Mouse (Mus musculus) MEL-GATA-1-ER (cell line): Measurements from ENCODE around the gene Hoxa2.
A peak's percentile ranks its signal among the peaks of the same experiment; 100 is the strongest.

Source experiments
- DNase-seq: peaks from one replicate; pipeline ENCODE4 v3.0.0-alpha.2; 2012; ENCODE audit warnings: low read depth; ENCODE audit errors: extremely low read depth

Gene Hoxa2

DNA sequence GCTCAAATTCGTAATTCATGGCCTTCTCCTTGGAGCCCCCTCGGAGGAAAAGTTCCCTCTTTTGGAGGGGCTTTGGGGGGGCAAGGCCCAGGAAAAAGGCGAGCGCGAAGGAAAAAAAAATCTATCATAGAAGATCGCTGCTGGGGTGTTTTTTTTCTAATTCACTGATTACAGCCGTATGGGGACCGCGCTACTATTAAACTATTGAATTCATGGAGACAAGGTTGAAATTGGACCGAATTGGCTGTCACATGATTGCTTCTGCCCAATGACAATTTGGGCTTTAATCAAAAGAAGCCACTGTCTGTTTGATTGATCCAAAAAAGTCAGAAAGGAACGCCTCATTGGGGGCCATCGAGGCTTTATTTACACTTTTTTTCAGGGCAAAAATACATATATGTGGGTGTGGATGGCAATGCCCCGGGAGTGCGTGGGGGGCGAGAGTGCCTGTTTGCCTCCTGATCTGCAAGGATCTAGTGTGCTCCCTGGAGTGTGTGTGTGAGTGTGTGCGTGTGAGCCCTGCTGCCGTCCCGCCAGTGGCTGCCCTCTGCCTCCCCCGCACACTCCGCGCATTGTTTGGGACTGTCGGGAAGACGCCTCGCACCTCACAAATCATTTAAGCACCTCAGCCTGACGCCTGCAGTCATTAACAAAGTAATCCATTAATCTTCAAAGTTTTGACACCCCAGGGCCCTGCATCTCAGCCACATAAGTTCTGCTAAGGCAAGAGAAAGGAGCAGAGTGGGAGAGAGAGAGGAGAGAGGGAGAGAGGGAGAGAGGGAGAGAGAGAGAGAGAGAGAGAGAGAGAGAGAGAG, at the start of gene Hoxa2:
Gene Hoxa2 (minus strand): TSS at position 206 of the 815 bp plus-strand sequence.
- no peak for DNase-seq

DNA sequence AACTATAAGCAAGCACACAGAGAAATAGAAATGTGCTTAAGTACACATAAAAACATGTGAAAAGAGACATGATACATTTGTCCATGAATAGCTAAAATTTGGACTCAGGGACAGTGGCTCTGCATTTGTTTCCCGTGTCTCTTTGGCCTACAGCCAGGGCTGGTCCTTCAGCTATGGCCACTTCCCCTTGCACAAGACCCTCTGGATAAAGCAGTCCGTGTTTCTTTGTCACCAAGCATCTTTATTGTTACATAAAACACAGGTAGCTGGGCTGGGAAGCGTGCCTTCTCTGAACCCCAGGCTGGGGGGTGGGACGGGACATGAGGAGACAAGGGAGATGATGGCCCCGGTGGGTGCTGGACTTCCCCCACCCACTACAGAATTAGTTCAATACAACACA, 49.6 kb upstream of the Hoxa2 start:
- no peak for DNase-seq

DNA sequence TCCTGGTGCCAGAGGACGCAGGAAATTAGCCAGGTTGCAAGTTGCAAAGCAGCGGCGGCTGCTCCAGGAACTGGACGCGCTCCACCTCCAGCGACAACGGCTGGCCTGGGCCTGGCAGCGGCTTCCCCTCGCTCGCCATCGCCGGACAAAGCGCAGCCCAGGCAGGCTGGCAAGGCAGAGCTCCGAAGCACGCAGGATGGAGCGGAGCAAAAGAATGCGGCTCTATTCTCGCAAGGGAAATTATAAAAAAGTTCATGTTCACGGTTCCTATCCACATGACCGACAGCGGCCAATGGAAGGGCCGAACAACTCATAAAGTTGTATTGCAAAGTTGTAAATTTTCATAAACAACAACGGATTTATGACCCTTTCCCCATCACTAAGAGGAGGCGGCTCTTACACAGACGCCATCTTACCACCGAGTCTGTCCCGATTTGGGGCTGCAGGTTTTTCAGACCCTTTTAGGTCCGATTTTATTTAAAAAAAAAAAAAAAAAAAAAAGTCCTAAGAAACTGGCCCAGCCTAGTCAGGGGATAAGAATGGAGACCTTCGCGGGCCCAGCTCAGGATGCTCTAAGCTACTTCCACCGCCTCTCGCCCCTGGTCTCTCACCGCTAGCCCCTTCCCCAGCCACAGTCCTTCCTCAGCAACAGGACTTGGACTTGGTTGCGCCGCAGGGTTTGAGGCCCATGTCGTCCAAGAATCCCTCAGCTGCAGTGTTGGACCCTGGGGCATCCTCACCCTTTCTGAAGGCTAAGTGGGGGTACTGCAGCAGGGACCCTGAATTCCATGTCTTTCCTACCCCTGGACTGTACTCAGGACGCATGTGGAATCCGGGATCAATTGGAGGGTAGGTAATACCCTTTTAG, 48.7 kb upstream of the Hoxa2 start, which contains the start of the genes Hoxa3 and Gm28308:
Gene Hoxa3 (minus strand): TSS at position 218 of the 868 bp plus-strand sequence.
Gene Gm28308 (minus strand): TSS at position 221 of the 868 bp plus-strand sequence.
- no peak for DNase-seq

DNA sequence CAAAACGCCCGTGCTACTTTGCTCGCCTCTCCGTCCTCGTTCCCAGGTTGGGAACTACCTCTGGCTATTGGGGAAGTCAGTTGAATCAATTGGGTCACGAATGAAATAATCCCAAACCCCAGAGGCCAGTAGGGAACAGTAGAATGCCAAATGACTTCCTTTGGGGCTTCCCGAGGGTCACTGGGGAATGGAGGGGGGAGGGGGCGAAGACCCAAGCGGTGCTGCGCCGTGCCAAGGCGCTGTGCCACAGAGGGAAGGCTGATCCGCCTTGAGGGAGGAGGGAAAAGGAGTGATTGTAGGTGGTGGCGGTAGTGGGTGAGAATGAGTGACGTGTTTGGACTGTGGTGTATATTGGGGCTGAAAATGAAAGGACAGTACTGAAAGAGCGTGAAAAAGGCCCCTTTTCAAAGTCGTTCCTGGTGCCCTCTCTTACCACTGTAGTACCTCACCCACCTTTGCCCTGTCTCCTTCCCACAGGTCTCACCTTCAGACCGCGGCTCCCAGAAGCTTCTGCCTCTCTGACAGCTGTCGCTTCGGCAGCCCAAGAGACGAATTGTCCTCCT, 48.0 kb upstream of the Hoxa2 start:
- no peak for DNase-seq

DNA sequence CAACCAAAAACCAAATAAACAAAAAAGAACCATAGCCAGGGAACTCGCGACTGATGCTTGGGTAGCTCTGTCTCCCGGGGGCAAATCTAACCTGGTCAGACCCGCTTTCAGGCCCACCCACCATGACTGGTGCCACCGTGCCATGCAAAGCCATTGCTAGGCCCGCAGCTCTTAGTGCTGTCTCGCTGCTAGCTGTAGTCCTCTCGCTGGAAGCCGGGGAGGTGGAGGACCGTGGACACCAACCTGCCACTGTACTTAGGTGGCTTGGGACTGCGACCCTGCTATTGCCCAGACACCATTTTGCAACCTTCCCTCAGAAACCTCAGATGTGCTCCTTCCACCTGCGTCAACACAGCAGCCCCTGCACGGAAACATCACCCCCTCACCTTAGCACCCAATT, 47.3 kb upstream of the Hoxa2 start:
- no peak for DNase-seq

DNA sequence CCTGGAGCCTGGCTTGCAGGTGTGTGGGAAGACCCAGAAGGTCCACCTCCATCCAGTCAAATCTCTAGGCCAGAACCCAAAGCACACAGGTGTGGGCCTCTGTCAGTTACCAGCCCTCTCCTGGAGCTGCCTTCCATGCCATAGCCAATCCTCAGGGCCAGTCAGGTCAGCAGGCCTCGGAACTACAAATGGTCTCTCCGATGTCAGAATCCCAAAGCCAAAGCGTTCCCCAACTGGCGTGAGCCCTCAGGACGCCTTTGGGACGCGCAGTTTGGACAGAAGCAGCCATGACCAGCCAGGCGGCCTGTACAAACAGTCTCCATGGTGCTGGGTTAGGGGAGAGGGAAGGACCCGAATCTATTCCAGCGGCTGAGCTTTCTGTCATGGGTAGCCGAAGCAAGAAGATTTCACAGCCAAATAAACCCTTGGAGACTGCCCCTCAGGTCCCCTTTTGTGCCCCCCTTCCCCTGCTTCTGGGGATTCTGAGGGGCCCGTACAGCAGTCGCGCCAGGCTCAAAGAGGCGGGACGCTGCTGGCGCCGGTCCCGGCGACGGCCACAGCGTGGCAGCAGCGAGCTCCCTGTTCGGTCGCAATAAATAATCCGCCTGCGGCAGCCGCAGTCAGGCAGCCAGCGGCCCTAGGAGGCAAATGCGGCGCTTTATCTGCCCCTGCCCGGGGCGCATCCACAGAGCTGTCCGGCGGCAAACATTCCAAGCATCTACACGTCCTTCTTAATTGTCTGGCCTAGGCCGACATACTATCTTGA, 46.7 kb upstream of the Hoxa2 start:
- peak; percentile 43 for DNase-seq

DNA sequence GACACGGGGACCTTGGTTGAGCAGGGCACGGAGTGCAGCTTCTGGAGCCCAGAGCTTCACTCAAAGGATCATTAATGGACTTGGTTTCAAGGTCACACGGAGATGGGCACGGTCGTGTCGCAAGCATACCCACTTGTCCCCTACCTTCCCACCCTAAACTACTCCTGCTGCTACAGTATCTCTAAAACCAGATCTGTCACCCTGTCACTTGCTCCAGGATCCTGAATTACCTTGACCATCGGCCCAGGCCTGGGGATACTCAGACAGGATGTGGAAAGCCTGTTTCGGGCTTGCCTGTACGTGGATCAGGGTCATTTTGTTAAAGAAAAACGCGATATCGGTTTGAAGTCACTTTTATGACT, 45.0 kb upstream of the Hoxa2 start:
- no peak for DNase-seq

DNA sequence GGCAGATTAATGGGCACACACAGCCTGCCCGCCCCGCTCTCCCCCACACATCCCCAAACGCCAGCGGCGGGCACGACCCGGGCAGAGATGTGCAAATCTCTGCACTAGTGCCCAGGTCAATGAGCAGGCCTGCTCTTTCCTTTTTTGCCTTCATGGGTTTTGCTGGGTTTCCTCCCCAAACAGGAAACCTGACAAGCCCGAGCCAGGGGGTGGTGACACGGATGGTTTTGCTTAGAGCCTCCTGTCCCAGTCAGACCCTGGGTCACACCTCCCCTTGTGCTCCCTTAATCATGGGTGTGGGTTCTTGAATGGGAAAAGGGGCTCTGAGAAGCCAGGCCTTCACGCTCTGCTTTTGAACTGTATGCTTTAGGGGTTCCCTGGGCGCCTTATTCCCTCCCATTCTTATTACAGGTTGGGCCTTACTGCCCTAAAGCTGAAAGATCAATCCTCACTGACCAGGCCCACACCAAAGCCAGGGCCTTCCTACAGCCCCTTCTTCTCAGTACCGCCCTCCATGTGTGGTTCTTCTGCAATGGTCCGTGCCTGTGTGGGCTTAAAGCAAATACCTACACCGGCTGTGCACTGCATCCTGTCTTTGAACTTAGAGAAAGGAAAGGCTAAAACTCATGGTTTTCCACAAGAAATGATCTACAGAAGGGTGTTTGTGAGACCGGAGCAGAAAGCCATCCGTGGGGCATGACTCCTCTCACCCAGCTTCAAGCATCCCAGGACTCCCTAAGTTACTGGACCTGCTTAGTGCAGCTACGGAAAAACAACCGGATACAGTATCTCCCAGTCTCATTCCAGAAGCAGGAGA, 44.4 kb upstream of the Hoxa2 start:
- DNase-seq = no peak

DNA sequence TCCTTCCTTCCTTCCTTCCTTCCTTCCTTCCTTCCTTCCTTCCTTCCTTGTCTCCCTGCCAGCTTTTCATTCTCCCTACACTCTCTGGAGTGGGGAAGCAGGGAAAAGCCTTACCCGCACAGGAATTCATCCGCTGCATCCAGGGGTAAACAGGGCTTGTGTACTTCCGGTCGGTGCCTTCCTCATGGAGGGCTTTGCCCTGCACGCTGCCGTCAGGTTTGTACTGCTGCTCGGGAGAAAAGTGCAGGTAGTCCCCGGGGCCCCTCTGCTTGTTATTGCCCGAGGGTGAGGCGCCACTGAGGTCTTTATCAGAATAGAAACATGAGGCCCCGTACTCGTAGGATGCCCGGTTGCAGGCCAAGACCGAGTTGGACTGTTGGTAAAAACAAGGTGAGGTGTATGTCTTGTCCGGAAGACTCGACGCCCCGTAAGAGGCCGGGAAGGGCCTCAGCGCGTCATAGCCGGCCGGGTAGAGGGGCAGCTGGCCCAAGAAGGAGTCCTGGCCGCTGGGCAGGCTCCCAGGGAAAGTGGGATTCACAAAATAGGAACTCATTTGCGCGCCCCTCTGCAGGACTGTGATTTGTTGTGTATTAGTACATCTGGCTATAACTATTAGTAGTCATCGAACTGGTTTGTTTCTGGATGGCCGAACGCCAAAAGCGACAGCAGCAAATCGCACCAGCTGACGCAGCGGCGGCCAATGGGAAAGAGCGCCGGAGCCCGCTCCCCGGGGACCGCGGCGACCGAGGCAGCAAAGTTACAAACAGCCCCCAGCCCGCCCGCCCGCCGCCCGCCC, 43.6 kb upstream of the Hoxa2 start, which contains the start of gene Hoxa6:
Gene Hoxa6 (minus strand): TSS at position 651 of the 796 bp plus-strand sequence.
- DNase-seq = no peak

DNA sequence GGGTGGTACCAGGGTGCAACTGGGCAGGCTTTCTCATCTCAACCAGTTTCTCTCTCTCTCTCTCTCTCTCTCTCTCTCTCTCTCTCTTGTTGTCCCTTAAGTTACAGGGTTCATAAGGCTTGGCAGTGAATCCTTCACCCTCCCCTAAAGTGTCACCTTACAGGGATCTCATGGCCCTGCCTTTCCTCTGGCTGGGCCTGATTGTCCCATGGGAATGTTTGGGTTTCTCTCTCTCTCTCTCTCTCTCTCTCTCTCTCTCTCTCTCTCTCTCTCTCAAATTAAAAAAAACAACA, 43.0 kb upstream of the Hoxa2 start:
- DNase-seq = no peak

DNA sequence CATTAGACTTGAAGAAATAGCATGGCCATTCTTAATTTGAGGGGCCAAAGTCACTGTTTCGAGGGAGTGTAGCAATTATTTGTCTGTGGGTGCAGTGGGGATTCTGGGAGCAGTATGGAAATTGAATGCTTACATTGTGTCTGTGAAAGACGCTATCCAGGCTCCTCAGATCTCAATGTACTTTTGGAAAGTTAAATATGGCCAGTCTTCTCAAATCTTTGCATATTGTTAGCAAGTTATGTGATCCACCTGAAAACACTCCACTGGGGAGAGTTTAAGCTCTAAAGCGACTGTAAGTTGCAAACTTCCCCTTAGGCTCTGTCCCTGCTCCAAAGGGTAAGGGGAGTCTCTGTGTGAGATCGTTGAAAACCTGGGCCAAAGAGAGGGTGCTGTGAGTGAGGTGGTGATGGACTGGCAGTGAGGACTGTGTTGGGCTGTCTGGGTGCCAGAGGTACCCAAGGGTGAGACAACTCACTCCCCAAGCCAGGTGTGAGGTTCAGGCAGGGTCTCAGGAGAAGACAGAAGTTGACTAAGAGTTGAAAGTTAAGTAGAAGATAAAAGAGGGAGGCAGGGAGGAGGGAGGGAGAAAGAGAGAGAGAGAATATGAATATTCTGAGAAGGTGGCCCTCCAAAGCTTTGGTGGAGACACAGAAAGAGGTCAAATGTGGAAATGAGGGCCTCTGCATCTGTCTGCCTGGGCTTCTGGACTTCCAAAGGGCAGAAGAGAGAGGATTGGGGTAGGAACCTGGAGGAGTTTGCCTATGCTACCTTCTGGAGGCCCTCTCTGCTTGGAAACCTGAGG, 42.5 kb upstream of the Hoxa2 start:
- DNase-seq = no peak

DNA sequence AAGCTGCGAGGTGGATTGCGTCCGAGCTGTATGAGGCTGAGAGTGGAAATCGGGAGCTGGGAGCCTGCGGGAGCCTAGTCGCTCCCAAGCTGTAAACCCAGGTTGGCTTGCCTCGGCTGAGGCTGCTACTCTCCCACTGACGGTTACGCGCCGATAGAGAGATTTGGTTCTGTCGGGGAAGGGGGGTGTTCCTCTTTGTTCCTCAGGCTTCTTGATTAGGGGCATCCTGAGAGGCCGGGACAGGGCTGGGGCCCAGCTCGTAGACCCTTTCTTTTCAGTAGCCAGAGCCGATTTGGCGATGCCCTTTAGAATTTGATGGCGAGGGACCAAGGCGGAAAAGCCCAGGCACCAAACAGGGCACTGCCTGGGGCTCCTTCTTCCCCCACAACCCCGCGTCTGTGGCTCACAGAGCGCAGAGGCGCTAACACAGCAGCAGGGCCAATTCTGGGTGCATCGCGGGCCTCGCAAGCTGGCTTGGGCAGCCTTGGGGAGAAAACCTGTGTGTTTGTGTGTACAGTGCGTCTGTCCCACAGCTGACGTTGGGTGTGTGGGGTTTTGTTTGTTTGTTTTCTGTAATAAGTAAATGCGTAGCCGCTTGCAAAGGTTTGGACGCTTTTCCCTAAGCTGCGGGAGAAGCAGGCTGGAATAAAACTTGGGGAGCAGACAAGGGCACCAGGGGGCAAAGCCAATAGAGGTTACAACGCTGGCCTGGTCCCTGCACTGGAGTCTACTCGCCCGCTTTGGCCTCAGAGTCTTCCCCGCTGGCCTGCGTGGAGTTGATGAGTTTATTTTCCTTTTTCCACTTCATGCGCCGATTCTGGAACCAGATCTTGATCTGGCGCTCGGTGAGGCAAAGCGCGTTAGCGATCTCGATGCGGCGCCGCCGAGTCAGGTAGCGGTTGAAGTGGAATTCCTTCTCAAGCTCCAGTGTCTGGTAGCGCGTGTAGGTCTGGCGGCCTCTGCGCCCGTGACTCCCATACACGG, 41.3 kb upstream of the Hoxa2 start:
- DNase-seq = no peak

DNA sequence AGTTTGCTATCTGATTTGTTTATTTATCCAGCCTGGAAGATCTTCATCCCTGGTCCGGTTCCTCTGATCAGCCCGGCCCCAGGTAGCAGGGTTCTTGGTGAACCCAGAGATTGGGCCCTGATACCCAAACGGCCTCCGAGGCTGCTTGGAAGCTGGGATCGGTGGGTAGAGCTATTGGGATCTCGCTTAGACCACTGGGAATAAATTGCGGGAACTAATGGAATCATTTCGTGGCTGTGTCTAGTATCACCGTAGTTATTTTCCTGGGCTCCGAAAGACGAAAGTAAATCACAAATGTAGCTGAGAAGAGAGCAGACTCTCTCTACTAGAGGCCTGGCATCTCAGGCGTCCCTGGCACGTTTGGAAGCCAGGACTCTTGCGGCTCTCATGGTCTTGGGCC, 40.6 kb upstream of the Hoxa2 start:
- DNase-seq = no peak

DNA sequence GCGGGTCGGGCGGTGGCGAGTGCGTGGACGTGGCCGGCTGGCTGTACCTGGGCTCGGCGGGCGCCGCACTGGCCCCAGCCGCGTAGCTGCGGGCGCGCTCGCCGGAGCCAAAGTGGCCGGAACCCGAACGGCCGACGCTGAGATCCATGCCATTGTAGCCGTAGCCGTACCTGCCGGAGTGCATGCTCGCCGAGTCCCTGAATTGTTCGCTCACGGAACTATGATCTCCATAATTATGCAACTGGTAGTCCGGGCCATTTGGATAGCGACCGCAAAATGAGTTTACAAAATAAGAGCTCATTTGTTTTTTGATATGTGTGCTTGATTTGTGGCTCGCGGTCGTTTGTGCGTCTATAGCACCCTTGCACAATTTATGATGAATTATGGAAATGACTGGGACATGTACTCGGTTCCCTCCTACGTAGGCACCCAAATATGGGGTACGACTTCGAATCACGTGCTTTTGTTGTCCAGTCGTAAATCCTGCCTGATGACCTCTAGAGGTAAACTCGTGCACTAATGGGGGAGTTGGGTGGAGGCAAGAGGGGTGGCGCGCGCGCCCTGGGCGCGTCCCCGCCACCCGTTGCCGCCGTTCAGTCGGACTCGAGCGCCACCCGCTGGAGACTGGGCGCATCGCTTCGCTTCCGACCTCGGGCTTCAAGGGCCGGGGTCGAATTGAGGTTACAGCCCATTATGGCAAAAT, 39.6 kb upstream of the Hoxa2 start, which contains the start of gene Hoxa5:
Gene Hoxa5 (minus strand): TSS at position 538 of the 703 bp plus-strand sequence.
- DNase-seq = no peak

DNA sequence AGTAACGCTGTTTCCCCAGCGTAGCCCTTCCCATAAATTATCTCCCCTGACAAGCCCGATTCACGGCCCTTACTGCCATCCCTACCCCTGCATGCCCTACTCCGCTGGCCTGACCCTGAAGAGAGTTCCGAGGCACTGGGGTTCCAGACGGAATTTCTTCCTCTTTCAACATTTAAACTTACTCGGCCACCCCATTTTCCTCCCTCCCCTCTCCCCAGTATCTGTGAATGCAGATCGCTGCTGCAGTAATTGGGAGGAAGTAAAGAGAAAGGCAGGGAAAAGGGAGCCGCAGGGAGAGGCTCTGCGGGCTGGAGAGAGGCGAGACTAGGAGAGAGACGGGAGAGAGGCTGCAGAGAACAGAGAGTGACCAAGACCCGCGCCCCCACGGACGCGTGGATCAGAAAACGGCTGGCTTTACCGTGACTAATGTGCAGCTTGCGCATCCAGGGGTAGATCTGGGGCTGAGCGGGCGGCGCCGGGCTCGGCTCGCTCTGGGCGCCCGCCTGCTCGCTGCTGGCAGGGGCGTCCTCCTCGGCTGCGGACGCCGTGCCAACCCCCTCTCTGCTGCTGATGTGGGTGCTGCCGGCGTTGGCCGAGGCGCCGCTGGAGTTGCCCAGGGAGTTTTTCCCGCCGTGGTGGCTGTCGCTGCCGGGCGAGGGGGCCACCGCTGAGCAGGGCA, 38.9 kb upstream of the Hoxa2 start:
- no peak for DNase-seq

DNA sequence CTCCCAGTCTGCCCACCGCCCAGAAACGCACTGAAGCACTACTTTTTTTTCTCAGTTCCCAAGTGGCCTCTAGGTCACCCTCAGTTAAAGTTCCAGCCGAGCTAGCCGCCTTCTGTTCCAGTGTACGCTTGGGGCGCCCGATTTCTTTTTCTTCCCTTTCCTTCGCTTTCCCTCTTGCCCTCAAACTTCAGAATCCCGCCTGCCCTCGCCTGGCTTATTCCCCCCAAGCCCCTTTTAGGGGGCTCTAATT, 38.4 kb upstream of the Hoxa2 start:
- DNase-seq = no peak
